In genomic region chr11:98289873-98290272, GRCm38 (mm10) we compare ENCODE assay signal across 17 mouse cellular contexts. TPM values are rescaled to one million over a fixed set of nuclear protein-coding genes. Genes with fewer than 3 reads are reported as not detected.
DNase-seq lines count a peak whose midpoint lies in the region; ATAC-seq and TF ChIP-seq lines count a peak whose summit lies in the region.
"Had no signal": no experiment of that assay in that cellular context is flagged by ENCODE, and none has a peak within 500 bp of the region (broad histone marks: within the 10 kb centered on the region; RNA-seq: fewer than 3 reads in every experiment).

No protein-coding gene starts in this region.

- no peak overlapping the region for H3K9ac ChIP-seq in forebrain, embryonic 12.5 days
- H3K9ac ChIP-seq in limb, embryonic 13.5 days = 0 out of 2 replicates have a peak overlapping the region, but pooled peaks have one; percentile 25
- H3K9ac ChIP-seq in forebrain, postnatal 0 days = peak overlapping the region; percentile 14; the same call in 1 of the 2 replicates
- H3K9ac ChIP-seq: limb, embryonic 12.5 days; stomach, embryonic 15.5 days had no signal

- TF ChIP-seq CTCF in forebrain, postnatal 0 days (IDR thresholded peaks at IDR 0.05; ENCODE audit: low read depth) = no peak

- H3K4me2 ChIP-seq in forebrain, embryonic 12.5 days = no peak overlapping the region; the same call in 1 of the 2 replicates
- no peak overlapping the region for H3K4me2 ChIP-seq in limb, embryonic 13.5 days (replicated peaks)
- no peak overlapping the region for H3K4me2 ChIP-seq in forebrain, postnatal 0 days (ENCODE audit: low read depth)
- H3K4me2 ChIP-seq: heart, embryonic 13.5 days; limb, embryonic 12.5 days; stomach, embryonic 15.5 days had no signal

- no peak overlapping the region for H3K4me3 ChIP-seq in forebrain, embryonic 12.5 days (replicated peaks)
- H3K4me3 ChIP-seq in forebrain, embryonic 10.5 days = no peak overlapping the region
- H3K4me3 ChIP-seq in limb, embryonic 13.5 days = no peak overlapping the region
- no peak overlapping the region for H3K4me3 ChIP-seq in limb, embryonic 10.5 days
- H3K4me3 ChIP-seq in forebrain, postnatal 0 days (ENCODE audit: low read depth, low read length) = no peak overlapping the region
- H3K4me3 ChIP-seq: heart, embryonic 13.5 days; limb, embryonic 12.5 days; stomach, embryonic 15.5 days had no signal

- H3K4me1 ChIP-seq in forebrain, embryonic 12.5 days = peaks cover 33% of the 10 kb centered on the region
- peaks cover 19% of the 10 kb centered on the region for H3K4me1 ChIP-seq in forebrain, embryonic 10.5 days
- H3K4me1 ChIP-seq in limb, embryonic 13.5 days = peaks cover 16% of the 10 kb centered on the region
- H3K4me1 ChIP-seq in limb, embryonic 10.5 days = peaks cover 10% of the 10 kb centered on the region
- H3K4me1 ChIP-seq in forebrain, postnatal 0 days (ENCODE audit: insufficient read depth) = peaks cover 42% of the 10 kb centered on the region
- H3K4me1 ChIP-seq: stomach, embryonic 15.5 days had no signal

- no peak for DNase-seq in forebrain, embryonic 10.5 days (ENCODE audit: extremely low spot score, low spot score)
- no peak for DNase-seq in limb, embryonic 10.5 days (ENCODE audit: low spot score)
- DNase-seq in forebrain, postnatal 0 days = peak; percentile 71
- peak; percentile 52 for DNase-seq in right cerebral cortex, adult 18-20 months
- no peak for DNase-seq in testis, postnatal 10 days (ENCODE audit: low spot score)
- DNase-seq in yolk sac, embryonic 10.5 days (ENCODE audit: low spot score) = no peak
- DNase-seq: adrenal gland, postnatal 14 days; retina, postnatal 1 day had no signal

- no peaks in the 10 kb centered on the region for H3K9me3 ChIP-seq in forebrain, embryonic 12.5 days
- H3K9me3 ChIP-seq in forebrain, embryonic 10.5 days = no peaks in the 10 kb centered on the region
- H3K9me3 ChIP-seq in limb, embryonic 13.5 days = no peaks in the 10 kb centered on the region
- H3K9me3 ChIP-seq in limb, embryonic 10.5 days (replicated peaks) = no peaks in the 10 kb centered on the region
- H3K9me3 ChIP-seq in forebrain, postnatal 0 days (ENCODE audit: low read length) = no peaks in the 10 kb centered on the region
- H3K9me3 ChIP-seq: heart, embryonic 13.5 days; limb, embryonic 12.5 days; stomach, embryonic 15.5 days had no signal

- peak overlapping the region; percentile 74 for H3K27ac ChIP-seq in forebrain, embryonic 12.5 days
- H3K27ac ChIP-seq in forebrain, embryonic 10.5 days = no peak overlapping the region
- no peak overlapping the region for H3K27ac ChIP-seq in limb, embryonic 13.5 days
- H3K27ac ChIP-seq in limb, embryonic 10.5 days = no peak overlapping the region
- peak overlapping the region; percentile 84 for H3K27ac ChIP-seq in forebrain, postnatal 0 days (ENCODE audit: low read depth, low read length)
- H3K27ac ChIP-seq: heart, embryonic 13.5 days; limb, embryonic 12.5 days; stomach, embryonic 15.5 days had no signal

- WGBS in forebrain, embryonic 12.5 days = 48% methylated on average over 13 of the region's 13 CpGs
- WGBS in forebrain, embryonic 10.5 days = 66% methylated on average over 13 of the region's 13 CpGs
- WGBS in limb, embryonic 13.5 days = 28% methylated on average over 13 of the region's 13 CpGs
- 36% methylated on average over 13 of the region's 13 CpGs for WGBS in limb, embryonic 10.5 days
- WGBS in forebrain, postnatal 0 days = 19% methylated on average over 13 of the region's 13 CpGs

- peaks cover 11% of the 10 kb centered on the region for H3K27me3 ChIP-seq in forebrain, embryonic 12.5 days
- peaks cover 61% of the 10 kb centered on the region for H3K27me3 ChIP-seq in forebrain, embryonic 10.5 days (ENCODE audit: poor library complexity, severe bottlenecking)
- peaks cover 64% of the 10 kb centered on the region for H3K27me3 ChIP-seq in limb, embryonic 13.5 days
- H3K27me3 ChIP-seq in limb, embryonic 10.5 days (ENCODE audit: low read depth, poor library complexity, severe bottlenecking) = peaks cover 75% of the 10 kb centered on the region
- H3K27me3 ChIP-seq in forebrain, postnatal 0 days (ENCODE audit: insufficient read depth, low read length) = no peaks in the 10 kb centered on the region
- H3K27me3 ChIP-seq: stomach, embryonic 15.5 days had no signal

- no peak for ATAC-seq in forebrain, embryonic 12.5 days (ENCODE audit: low FRiP score)
- ATAC-seq in limb, embryonic 13.5 days (ENCODE audit: low FRiP score, low read depth) = no peak
- peak; percentile 9; the same call in 1 of the 2 replicates for ATAC-seq in forebrain, postnatal 0 days
- ATAC-seq: intestine, embryonic 16.5 days; Patski had no signal

- no peaks in the 10 kb centered on the region for H3K36me3 ChIP-seq in forebrain, embryonic 12.5 days (replicated peaks)
- no peaks in the 10 kb centered on the region for H3K36me3 ChIP-seq in forebrain, embryonic 10.5 days (replicated peaks)
- H3K36me3 ChIP-seq in limb, embryonic 13.5 days = no peaks in the 10 kb centered on the region
- H3K36me3 ChIP-seq in limb, embryonic 10.5 days = no peaks in the 10 kb centered on the region
- no peaks in the 10 kb centered on the region for H3K36me3 ChIP-seq in forebrain, postnatal 0 days (ENCODE audit: insufficient read depth)
- H3K36me3 ChIP-seq: heart, embryonic 13.5 days; limb, embryonic 12.5 days; stomach, embryonic 15.5 days had no signal

RNA-seq across cellular contexts. Expression of gene Neurod2, which starts 39.6 kb away (rescaled TPM):
- 19.9 and 20.5 TPM in 2 replicates for polyA plus RNA-seq in forebrain, embryonic 12.5 days (2016; fragmentation: Nextera tagmentation; extraction: Ambion mirVana)
- polyA plus RNA-seq in forebrain, embryonic 10.5 days (2016; fragmentation: Nextera tagmentation; extraction: Ambion mirVana) = 0.14 TPM in 1 of 2 replicates, not detected in the other
- not detected in 2 replicates for polyA plus RNA-seq in limb, embryonic 13.5 days (2015; fragmentation: Nextera tagmentation; extraction: Ambion mirVana)
- not detected in 2 replicates for polyA plus RNA-seq in limb, embryonic 10.5 days (2016; fragmentation: Nextera tagmentation; extraction: Ambion mirVana)
- total RNA-seq in forebrain, postnatal 0 days (2014; rRNA removed) = 133 and 140 TPM in 2 replicates
- polyA plus RNA-seq in forebrain, postnatal 0 days (2015; fragmentation: Nextera tagmentation; extraction: Ambion mirVana) = 74.9 and 77.3 TPM in 2 replicates
- total RNA-seq: adrenal gland, postnatal 14 days had no signal
- polyA plus RNA-seq: C2C12; heart, embryonic 13.5 days; lung, embryonic 16.5 days; Patski had no signal

RNA-seq across cellular contexts. Expression of gene Ppp1r1b, which starts 58.3 kb away (rescaled TPM):
- polyA plus RNA-seq in forebrain, embryonic 12.5 days (2016; fragmentation: Nextera tagmentation; extraction: Ambion mirVana) = 3.0 and 3.1 TPM in 2 replicates
- polyA plus RNA-seq in forebrain, embryonic 10.5 days (2016; fragmentation: Nextera tagmentation; extraction: Ambion mirVana) = 0.23 and 0.41 TPM in 2 replicates
- polyA plus RNA-seq in limb, embryonic 13.5 days (2015; fragmentation: Nextera tagmentation; extraction: Ambion mirVana) = 1.5 and 1.9 TPM in 2 replicates
- 0.13 TPM in 2 replicates for polyA plus RNA-seq in limb, embryonic 10.5 days (2016; fragmentation: Nextera tagmentation; extraction: Ambion mirVana)
- 19.4 and 32.5 TPM in 2 replicates for total RNA-seq in forebrain, postnatal 0 days (2014; rRNA removed)
- 91.4 and 121 TPM in 2 replicates for polyA plus RNA-seq in forebrain, postnatal 0 days (2015; fragmentation: Nextera tagmentation; extraction: Ambion mirVana)

Comparison
In these comparisons a context has a peak if more than half of its experiments do, and no peak if none do; other contexts are left out.
1. H3K27ac ChIP-seq: peak in forebrain, embryonic 12.5 days (single experiment) and forebrain, postnatal 0 days (single experiment); none in forebrain, embryonic 10.5 days (single experiment), limb, embryonic 13.5 days (single experiment) and limb, embryonic 10.5 days (single experiment).
2. DNase-seq: peak in forebrain, postnatal 0 days (single experiment) and right cerebral cortex, adult 18-20 months (single experiment); none in forebrain, embryonic 10.5 days (single experiment), limb, embryonic 10.5 days (single experiment), testis, postnatal 10 days (single experiment) and yolk sac, embryonic 10.5 days (single experiment).
3. RNA of gene Neurod2, which starts 39.6 kb away (polyA plus RNA-seq): 74.9 to 77.3 TPM in forebrain, postnatal 0 days and 19.9 to 20.5 TPM in forebrain, embryonic 12.5 days; 0.14 TPM in forebrain, embryonic 10.5 days, not detected in limb, embryonic 13.5 days and not detected in limb, embryonic 10.5 days; every median in the first group is over 10 times any median in the second.
4. RNA of gene Ppp1r1b, which starts 58.3 kb away (polyA plus RNA-seq): 91.4 to 121 TPM in forebrain, postnatal 0 days; 3.0 to 3.1 TPM in forebrain, embryonic 12.5 days, 1.5 to 1.9 TPM in limb, embryonic 13.5 days, 0.23 to 0.41 TPM in forebrain, embryonic 10.5 days and 0.13 TPM in limb, embryonic 10.5 days; every median in the first group is over 10 times any median in the second.